Mouse (Mus musculus): ENCODE data around the gene Megf11.
"Not testable (repeated sequence)": the region's sequence is repeated elsewhere in the genome, so short reads cannot be mapped to it uniquely, and the experiment has no call there.

Gene Megf11

GRCm38 (mm10) chr9:64466564-64466963 is 81.1 kb downstream of the Megf11 start:
- DNase-seq (ENCODE audit: low spot score) = no peak

GRCm38 (mm10) chr9:64470806-64471205 is 85.4 kb downstream of the Megf11 start:
- DNase-seq (ENCODE audit: low spot score) = no peak

GRCm38 (mm10) chr9:64471336-64471735 is 85.9 kb downstream of the Megf11 start:
- DNase-seq (ENCODE audit: low spot score) = no peak

GRCm38 (mm10) chr9:64472165-64472564 is 86.7 kb downstream of the Megf11 start:
- DNase-seq (ENCODE audit: low spot score) = no peak

- no peak for DNase-seq (ENCODE audit: low spot score)
These were observed 87.3 kb downstream of the Megf11 start for GRCm38 (mm10) chr9:64472743-64473142.

- no peak for DNase-seq (ENCODE audit: low spot score)
These were observed 87.7 kb downstream of the Megf11 start for GRCm38 (mm10) chr9:64473170-64473569.

GRCm38 (mm10) chr9:64473695-64474094 is 88.3 kb downstream of the Megf11 start:
- no peak for DNase-seq (ENCODE audit: low spot score)

GRCm38 (mm10) chr9:64474142-64474541 is 88.7 kb downstream of the Megf11 start:
- DNase-seq (ENCODE audit: low spot score) = no peak

- no peak for DNase-seq (ENCODE audit: low spot score)
These were observed 90.5 kb downstream of the Megf11 start for GRCm38 (mm10) chr9:64475942-64476341.

- not testable (repeated sequence) for DNase-seq (ENCODE audit: low spot score)
These were observed 92.0 kb downstream of the Megf11 start for GRCm38 (mm10) chr9:64477397-64477796.

GRCm38 (mm10) chr9:64482126-64482525 is 96.7 kb downstream of the Megf11 start:
- no peak for DNase-seq (ENCODE audit: low spot score)

GRCm38 (mm10) chr9:64487377-64487776 is 102.0 kb downstream of the Megf11 start:
- DNase-seq (ENCODE audit: low spot score) = no peak

- no peak for DNase-seq (ENCODE audit: low spot score)
These were observed 109.2 kb downstream of the Megf11 start for GRCm38 (mm10) chr9:64494647-64495046.

- peak; percentile 2 for DNase-seq (ENCODE audit: low spot score)
These were observed 113.5 kb downstream of the Megf11 start for GRCm38 (mm10) chr9:64498929-64499328.

- DNase-seq (ENCODE audit: low spot score) = no peak
These were observed 115.8 kb downstream of the Megf11 start for GRCm38 (mm10) chr9:64501211-64501610.

- no peak for DNase-seq (ENCODE audit: low spot score)
These were observed 118.6 kb downstream of the Megf11 start for GRCm38 (mm10) chr9:64503996-64504395.

GRCm38 (mm10) chr9:64504456-64504855 is 119.0 kb downstream of the Megf11 start:
- DNase-seq (ENCODE audit: low spot score) = no peak

GRCm38 (mm10) chr9:64504921-64505320 is 119.5 kb downstream of the Megf11 start:
- DNase-seq (ENCODE audit: low spot score) = no peak

- no peak for DNase-seq (ENCODE audit: low spot score)
These were observed 121.2 kb downstream of the Megf11 start for GRCm38 (mm10) chr9:64506440-64507206.

GRCm38 (mm10) chr9:64507207-64507517 is 121.7 kb downstream of the Megf11 start:
- DNase-seq (ENCODE audit: low spot score) = no peak

GRCm38 (mm10) chr9:64507995-64508394 is 122.6 kb downstream of the Megf11 start:
- DNase-seq (ENCODE audit: low spot score) = no peak

GRCm38 (mm10) chr9:64514826-64515225 is 129.4 kb downstream of the Megf11 start:
- DNase-seq (ENCODE audit: low spot score) = no peak

GRCm38 (mm10) chr9:64519921-64520746 is 134.7 kb downstream of the Megf11 start:
- DNase-seq (ENCODE audit: low spot score) = no peak

All from lung, postnatal 25 days (tissue).